Mouse (Mus musculus) spleen, adult 2 months (tissue): ENCODE measurements around the gene Smoc1. TPM values are rescaled to one million over a fixed set of nuclear protein-coding genes. Genes with fewer than 3 reads are reported as not detected.

Experiments used
- DNase-seq, 2 experiments: peaks; one replicate each; pipeline versions ENCODE4 v3.0.0 to v3.0.0-alpha.2; 2012 to 2021; ENCODE audit warnings: low spot score in 2 of 2, low read depth in 1 of 2
- H3K27ac ChIP-seq: fragments of 200-500 bp; 2 replicates; pipeline ENCODE4 v1.5.1; 2012; ENCODE audit warnings: low read length, inconsistent platforms; ENCODE audit not compliant: insufficient read depth
- H3K27me3 ChIP-seq: fragments of 200-500 bp; 2 replicates; pipeline ENCODE4 v1.6.1; 2012; ENCODE audit warnings: mild to moderate bottlenecking, moderate library complexity, low read length, inconsistent platforms; ENCODE audit not compliant: control insufficient read depth, insufficient read depth
- H3K36me3 ChIP-seq: fragments of 200-500 bp; 2 replicates; pipeline ENCODE4 v1.6.1; 2012; ENCODE audit warnings: mild to moderate bottlenecking, low read length, inconsistent platforms; ENCODE audit not compliant: control insufficient read depth, insufficient read depth
- H3K4me1 ChIP-seq: fragments of 200-500 bp; 2 replicates; pipeline ENCODE4 v1.6.1; 2011; ENCODE audit warnings: inconsistent platforms; ENCODE audit not compliant: control insufficient read depth, insufficient read depth, insufficient read length
- H3K4me3 ChIP-seq: fragments of 200-500 bp; 2 replicates; pipeline ENCODE4 v1.5.1; 2011; ENCODE audit warnings: mild to moderate bottlenecking, inconsistent platforms; ENCODE audit not compliant: insufficient read depth, insufficient read length; ENCODE audit errors: extremely low read depth
- CTCF ChIP-seq: fragments of 200-500 bp; IDR thresholded peaks from 2 replicates; pipeline ENCODE4 v1.5.1; 2011; ENCODE audit warnings: mild to moderate bottlenecking, inconsistent platforms; ENCODE audit not compliant: insufficient read depth, insufficient read length, insufficient replicate concordance; ENCODE audit errors: extremely low read depth
- POLR2A ChIP-seq: fragments of 200-500 bp; IDR thresholded peaks from 2 replicates; pipeline ENCODE4 v1.6.1; 2011; ENCODE audit warnings: low read depth, low read length, inconsistent platforms
- WGBS: fragments of 180-500 bp; shearing (Covaris S2); methylation state at CpG from one replicate; pipeline ENCODE4 v1.1.7; 2018; 5-methylcytosine and 5-hydroxymethylcytosine counted together
- polyA plus RNA-seq: library from polyadenylated mRNA; depleted of rRNA; stranded (reverse); fragments of >200 nt; gene quantifications from 2 replicates; pipeline ENCODE4 v1.2.3, GENCODE M21; 2012

Smoc1 gene
- polyA plus RNA-seq, 1 experiment = 0.51 TPM

GRCm38 (mm10) chr12:81091641-81092040 lies 65.0 kb downstream of the Smoc1 start:
- no peak overlapping the region for H3K27ac ChIP-seq
- no peaks in the 10 kb centered on the region for H3K36me3 ChIP-seq
- no peak for DNase-seq
- TF ChIP-seq POLR2A = no peak
- TF ChIP-seq CTCF = no peak
- H3K4me3 ChIP-seq = no peak overlapping the region
- no peaks in the 10 kb centered on the region for H3K4me1 ChIP-seq
- no peaks in the 10 kb centered on the region for H3K27me3 ChIP-seq
- WGBS = 81% methylated on average over 5 of the region's 5 CpGs

GRCm38 (mm10) chr12:81092641-81093040 lies 66.0 kb downstream of the Smoc1 start:
- no peak overlapping the region for H3K27ac ChIP-seq
- no peak for DNase-seq
- no peaks in the 10 kb centered on the region for H3K4me1 ChIP-seq
- TF ChIP-seq CTCF (no peak), POLR2A (no peak)
- H3K27me3 ChIP-seq = no peaks in the 10 kb centered on the region
- H3K36me3 ChIP-seq = no peaks in the 10 kb centered on the region
- no peak overlapping the region for H3K4me3 ChIP-seq
- whole genome bisulfite sequencing = 76% methylated on average over 3 of the region's 3 CpGs

GRCm38 (mm10) chr12:81093211-81093610 lies 66.6 kb downstream of the Smoc1 start:
- no peak for TF ChIP-seq CTCF
- TF ChIP-seq POLR2A = no peak
- Histone ChIP-seq H3K4me3 (no peak overlapping the region), H3K27ac (no peak overlapping the region), H3K36me3 (no peaks in the 10 kb centered on the region), H3K4me1 (no peaks in the 10 kb centered on the region), H3K27me3 (no peaks in the 10 kb centered on the region)
- no peak for DNase-seq
- 79% methylated on average over 7 of the region's 7 CpGs for WGBS

GRCm38 (mm10) chr12:81094766-81095405 lies 68.3 kb downstream of the Smoc1 start:
- no peaks in the 10 kb centered on the region for H3K27me3 ChIP-seq
- H3K36me3 ChIP-seq = no peaks in the 10 kb centered on the region
- no peak overlapping the region for H3K4me3 ChIP-seq
- H3K27ac ChIP-seq = no peak overlapping the region
- H3K4me1 ChIP-seq = no peaks in the 10 kb centered on the region
- 83% methylated on average over 11 of the region's 11 CpGs for WGBS
- TF ChIP-seq POLR2A (no peak), CTCF (no peak)
- no peak for DNase-seq

GRCm38 (mm10) chr12:81097267-81097666 lies 70.7 kb downstream of the Smoc1 start:
- no peaks in the 10 kb centered on the region for H3K4me1 ChIP-seq
- DNase-seq = no peak
- H3K36me3 ChIP-seq = no peaks in the 10 kb centered on the region
- no peaks in the 10 kb centered on the region for H3K27me3 ChIP-seq
- 89% methylated on average over 7 of the region's 7 CpGs for WGBS
- H3K27ac ChIP-seq = no peak overlapping the region
- H3K4me3 ChIP-seq = no peak overlapping the region
- TF ChIP-seq CTCF = no peak
- no peak for TF ChIP-seq POLR2A

GRCm38 (mm10) chr12:81097738-81098137 lies 71.1 kb downstream of the Smoc1 start:
- TF ChIP-seq CTCF (no peak), POLR2A (no peak)
- WGBS = 79% methylated on average over 4 of the region's 4 CpGs
- no peaks in the 10 kb centered on the region for H3K27me3 ChIP-seq

GRCm38 (mm10) chr12:81099161-81099560 lies 72.6 kb downstream of the Smoc1 start:
- no peak for TF ChIP-seq CTCF
- no peak for TF ChIP-seq POLR2A
- no peak overlapping the region for H3K4me3 ChIP-seq
- no peaks in the 10 kb centered on the region for H3K27me3 ChIP-seq
- no peak overlapping the region for H3K27ac ChIP-seq
- H3K36me3 ChIP-seq = no peaks in the 10 kb centered on the region
- 77% methylated on average over 5 of the region's 5 CpGs for WGBS
- no peak for DNase-seq
- H3K4me1 ChIP-seq = no peaks in the 10 kb centered on the region

More at GRCm38 (mm10) chr12:81097738-81098137, 71.1 kb downstream of the Smoc1 start:
- no peak overlapping the region for H3K4me3 ChIP-seq
- H3K36me3 ChIP-seq = no peaks in the 10 kb centered on the region
- H3K4me1 ChIP-seq = no peaks in the 10 kb centered on the region
- no peak overlapping the region for H3K27ac ChIP-seq
- DNase-seq = no peak
